Mouse (Mus musculus): ENCODE measurements around the gene Flot1. TPM values are rescaled to one million over a fixed set of nuclear protein-coding genes. Genes with fewer than 3 reads are reported as not detected.

The Flot1 gene
- polyA plus RNA-seq, 1 experiment from 2014 or later, result 75.2 TPM

DNA sequence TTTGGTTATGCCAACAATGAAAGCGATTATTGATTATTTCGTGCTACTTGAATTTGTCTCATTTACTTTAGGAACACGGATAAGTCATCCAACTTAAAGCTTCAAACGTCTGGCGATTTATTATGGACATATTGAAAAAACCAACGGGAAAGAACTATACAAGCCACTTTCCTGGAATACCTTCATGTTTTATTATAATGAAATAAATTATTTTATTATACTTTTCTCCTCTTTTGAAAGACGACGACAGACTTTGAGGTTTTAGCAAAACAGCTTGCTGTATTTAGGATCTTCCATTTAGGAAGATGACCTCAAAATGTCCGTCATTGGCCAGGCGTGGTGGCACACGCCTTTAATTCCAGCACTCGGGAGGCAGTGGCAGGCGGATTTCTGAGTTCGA is 17.5 kb downstream of the Flot1 start:
- ATAC-seq (ENCODE audit: low FRiP score), result no peak
- Histone ChIP-seq H3K4me2 (peak overlapping the region; percentile 46), H3K9me3 (no peaks in the 10 kb centered on the region), H3K36me3 (peaks cover 21% of the 10 kb centered on the region), H3K4me1 (replicated peaks) (peaks cover 41% of the 10 kb centered on the region), H3K27ac (peak overlapping the region; percentile 78; the same call in 1 of the 2 replicates), H3K27me3 (no peaks in the 10 kb centered on the region), H3K9ac (0 out of 2 replicates have a peak overlapping the region, but pooled peaks have one; percentile 39), H3K4me3 (peak overlapping the region; percentile 35)
- 59% methylated on average over 14 of the region's 14 CpGs for WGBS

DNA sequence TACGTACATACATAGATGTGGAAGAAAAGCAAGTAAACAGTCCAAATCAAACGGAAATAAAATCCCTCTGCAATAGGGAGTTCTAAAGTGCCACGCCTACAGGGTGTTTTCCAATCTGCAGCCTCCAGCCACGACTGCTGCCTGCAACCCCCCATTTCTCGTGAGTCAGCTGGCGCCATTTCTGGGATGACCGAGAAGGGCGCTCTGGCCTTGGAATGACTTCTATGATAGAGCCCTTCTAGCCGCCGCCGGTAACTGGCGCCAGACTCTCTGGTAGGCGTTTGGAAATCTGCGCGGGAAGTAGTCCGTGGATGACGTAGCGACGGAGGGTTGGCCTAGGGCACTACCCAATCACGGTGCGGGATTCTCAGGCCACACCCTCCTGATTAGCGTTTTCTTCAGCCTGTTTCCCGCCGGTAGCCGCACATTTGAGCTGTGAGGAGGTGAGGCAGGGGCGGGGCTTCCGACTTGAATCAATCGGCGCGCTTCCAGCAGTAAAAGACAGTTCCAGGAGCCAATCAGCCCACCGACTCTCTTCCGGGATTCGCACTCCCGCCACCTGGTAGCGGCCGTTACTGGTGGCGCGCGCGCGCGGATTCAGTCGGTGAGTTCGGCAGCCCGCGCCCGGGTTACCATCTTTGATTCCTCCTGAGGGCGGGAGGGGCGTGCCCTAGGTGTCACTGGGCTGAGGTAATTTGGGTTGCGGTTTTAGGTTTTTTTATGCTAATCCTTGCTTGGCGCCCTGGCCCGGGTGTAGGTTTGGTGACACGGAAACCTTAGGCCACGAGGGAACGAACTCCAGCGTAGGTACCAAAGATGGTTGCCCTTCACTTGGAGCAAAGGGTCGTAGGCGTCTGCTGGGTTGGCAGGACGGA is 18.3 kb downstream of the Flot1 start, which contains the start of gene Mdc1:
Gene Mdc1 (plus strand): TSS at position 440 of the 875 bp plus-strand sequence.
- under 1% methylated on average over 59 of the region's 59 CpGs for WGBS
- peak; percentile 92 for ATAC-seq (ENCODE audit: low FRiP score)
- H3K4me1 ChIP-seq (replicated peaks), result peaks cover 34% of the 10 kb centered on the region
- peaks cover 21% of the 10 kb centered on the region for H3K36me3 ChIP-seq
- H3K4me3 ChIP-seq, result peak within 1 kb of the TSS; percentile 60
- H3K27me3 ChIP-seq, result no peaks in the 10 kb centered on the region
- peak within 1 kb of the TSS; percentile 75 for H3K4me2 ChIP-seq
- no peaks in the 10 kb centered on the region for H3K9me3 ChIP-seq
- peak within 1 kb of the TSS; percentile 78 for H3K27ac ChIP-seq
- peak within 1 kb of the TSS; percentile 76 for H3K9ac ChIP-seq

DNA sequence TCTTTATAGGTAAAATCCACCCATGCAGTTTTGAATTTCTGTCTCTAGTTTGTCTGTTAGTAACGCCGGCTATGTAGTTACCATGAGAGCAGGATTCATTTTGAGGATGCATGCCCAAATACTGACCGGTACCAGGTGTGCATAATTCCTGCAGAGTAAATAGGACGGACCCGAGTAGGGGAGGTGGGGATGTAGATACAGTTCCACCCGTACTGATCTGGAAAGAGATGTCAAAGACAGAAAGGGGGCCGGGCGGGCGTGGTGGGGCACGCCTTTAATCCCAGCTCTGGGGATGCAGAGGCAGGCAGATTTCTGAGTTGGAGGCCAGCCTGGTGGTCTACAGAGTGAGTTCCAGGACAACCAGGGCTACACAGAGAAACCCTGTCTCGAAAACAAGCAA is 19.0 kb downstream of the Flot1 start:
- Histone ChIP-seq H3K27ac (peak overlapping the region; percentile 78), H3K4me1 (replicated peaks) (peaks cover 31% of the 10 kb centered on the region), H3K36me3 (peaks cover 24% of the 10 kb centered on the region), H3K9ac (peak overlapping the region; percentile 76), H3K9me3 (no peaks in the 10 kb centered on the region), H3K4me2 (peak overlapping the region; percentile 75), H3K4me3 (peak overlapping the region; percentile 60), H3K27me3 (no peaks in the 10 kb centered on the region)
- 18% methylated on average over 11 of the region's 11 CpGs for WGBS
- ATAC-seq (ENCODE audit: low FRiP score), result no peak

DNA sequence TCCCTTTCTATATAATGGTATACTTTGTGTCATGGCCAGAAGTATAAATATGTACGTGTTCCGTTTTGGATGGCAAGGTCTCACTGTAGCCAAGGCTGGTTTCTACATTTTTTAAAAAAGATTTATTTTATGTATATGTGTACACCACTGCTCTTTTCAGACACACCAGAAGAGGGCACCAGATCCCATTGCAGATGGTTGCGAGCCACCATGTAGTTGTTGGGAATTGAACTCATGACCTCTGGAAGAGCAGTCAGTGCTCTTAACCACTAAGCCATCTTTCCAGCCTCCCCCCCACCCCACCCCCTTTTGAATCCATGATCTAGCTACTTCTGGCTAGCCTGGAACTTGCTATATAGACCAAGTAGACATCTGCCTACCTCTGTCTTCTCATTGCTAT is 20.5 kb downstream of the Flot1 start:
- Histone ChIP-seq H3K9ac (no peak overlapping the region), H3K36me3 (peaks cover 39% of the 10 kb centered on the region), H3K4me3 (no peak overlapping the region), H3K27me3 (no peaks in the 10 kb centered on the region), H3K4me2 (no peak overlapping the region), H3K4me1 (replicated peaks) (peaks cover 31% of the 10 kb centered on the region), H3K27ac (no peak overlapping the region), H3K9me3 (no peaks in the 10 kb centered on the region)
- no peak for ATAC-seq (ENCODE audit: low FRiP score)
- WGBS, result 96% methylated on average over 3 of the region's 3 CpGs

DNA sequence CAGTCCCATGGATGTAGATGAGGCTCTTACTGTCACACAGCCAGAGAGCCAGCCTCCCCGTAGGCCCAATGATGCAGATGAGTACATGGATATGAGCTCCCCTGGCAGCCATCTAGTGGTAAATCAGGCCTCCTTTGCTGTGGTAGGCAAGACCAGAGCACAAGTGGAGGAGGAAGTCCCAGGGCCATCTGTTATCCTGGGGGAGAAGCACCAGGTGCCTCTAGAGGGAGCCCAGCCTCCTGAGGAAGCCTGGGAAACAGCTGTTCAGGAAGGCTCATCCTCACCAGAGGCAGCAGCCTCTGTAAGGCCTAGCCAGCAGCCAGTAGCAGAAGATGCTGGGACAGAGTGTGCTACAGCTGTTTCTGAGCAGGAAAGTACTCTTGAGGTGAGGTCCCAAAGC is 25.1 kb downstream of the Flot1 start:
- no peaks in the 10 kb centered on the region for H3K9me3 ChIP-seq
- no peak for ATAC-seq (ENCODE audit: low FRiP score)
- no peak overlapping the region for H3K4me3 ChIP-seq
- H3K27me3 ChIP-seq, result no peaks in the 10 kb centered on the region
- H3K36me3 ChIP-seq, result peaks cover 82% of the 10 kb centered on the region
- 67% methylated on average over 1 of the region's 1 CpGs for WGBS
- H3K27ac ChIP-seq, result no peak overlapping the region
- H3K9ac ChIP-seq, result no peak overlapping the region
- H3K4me1 ChIP-seq (replicated peaks), result no peaks in the 10 kb centered on the region
- no peak overlapping the region for H3K4me2 ChIP-seq

DNA sequence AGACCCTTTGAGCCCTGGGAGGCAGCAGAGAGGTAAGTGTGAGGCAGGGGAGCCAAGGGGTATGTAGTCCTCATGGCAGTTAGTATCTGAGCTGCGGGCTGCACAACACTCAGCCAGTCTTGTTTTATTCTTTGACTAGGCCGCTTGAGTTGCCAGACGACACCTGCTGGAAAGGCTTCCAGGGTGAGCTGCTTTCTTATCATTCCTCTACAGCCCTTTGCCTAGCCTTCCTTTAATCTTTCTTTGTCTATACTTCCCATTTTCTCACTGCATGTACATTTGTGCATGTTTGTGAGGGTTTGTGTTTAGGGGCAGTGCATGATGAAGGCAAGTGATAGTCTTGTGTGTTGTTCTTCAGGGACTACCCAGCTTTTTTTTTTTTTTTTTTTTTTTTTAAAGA is 27.9 kb downstream of the Flot1 start:
- H3K4me3 ChIP-seq, result no peak overlapping the region
- 0 out of 2 replicates have a peak overlapping the region, but pooled peaks have one; percentile 15 for H3K9ac ChIP-seq
- H3K9me3 ChIP-seq, result no peaks in the 10 kb centered on the region
- no peaks in the 10 kb centered on the region for H3K27me3 ChIP-seq
- no peak overlapping the region for H3K4me2 ChIP-seq
- no peaks in the 10 kb centered on the region for H3K4me1 ChIP-seq (replicated peaks)
- H3K27ac ChIP-seq, result no peak overlapping the region
- 94% methylated on average over 3 of the region's 3 CpGs for WGBS
- no peak for ATAC-seq (ENCODE audit: low FRiP score)
- H3K36me3 ChIP-seq, result peaks cover 88% of the 10 kb centered on the region

DNA sequence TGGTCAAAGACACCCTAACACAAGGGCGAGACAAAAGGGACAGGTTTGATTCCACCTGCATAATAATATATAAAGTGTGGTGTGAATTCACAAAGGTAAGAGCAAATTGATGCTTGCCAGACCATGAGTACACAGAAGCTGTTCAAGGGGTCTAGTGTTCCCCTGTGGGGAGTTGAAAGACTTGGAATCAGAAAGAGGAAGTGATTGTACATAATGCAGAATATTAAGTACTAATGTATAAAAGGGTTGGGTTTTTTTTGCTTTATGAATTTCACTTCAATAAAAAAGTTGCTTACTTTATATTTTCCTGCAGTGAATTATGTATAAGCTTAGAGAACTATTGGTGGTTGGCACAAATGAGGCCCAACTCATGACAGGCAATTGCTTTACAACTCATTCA is 36.3 kb downstream of the Flot1 start:
- no peak overlapping the region for H3K4me3 ChIP-seq
- ATAC-seq (ENCODE audit: low FRiP score), result no peak
- H3K9me3 ChIP-seq, result no peaks in the 10 kb centered on the region
- peaks cover 17% of the 10 kb centered on the region for H3K4me1 ChIP-seq (replicated peaks)
- H3K27ac ChIP-seq, result no peak overlapping the region
- no peaks in the 10 kb centered on the region for H3K27me3 ChIP-seq
- peaks cover 26% of the 10 kb centered on the region for H3K36me3 ChIP-seq
- H3K4me2 ChIP-seq, result no peak overlapping the region
- 93% methylated on average over 1 of the region's 1 CpGs for WGBS
- no peak overlapping the region for H3K9ac ChIP-seq

DNA sequence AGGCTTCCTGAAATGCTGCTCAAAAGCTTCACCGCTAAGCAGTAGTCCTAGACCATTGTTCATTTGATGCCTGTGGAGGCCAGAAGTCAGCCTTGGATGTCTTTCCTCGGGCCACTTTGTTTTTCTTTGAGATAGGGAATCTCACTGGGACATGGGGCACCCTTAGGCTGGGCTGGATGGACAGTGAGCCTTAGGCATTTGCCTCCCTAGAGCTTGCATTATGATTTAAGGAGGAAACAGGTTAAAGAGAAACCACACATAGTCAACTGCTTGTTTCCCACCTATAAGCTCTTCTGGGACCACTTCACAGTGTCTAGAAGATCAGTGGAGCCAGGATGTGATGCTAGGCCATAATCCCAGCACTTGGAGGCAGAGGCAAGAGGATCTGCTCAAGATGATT is 36.8 kb downstream of the Flot1 start:
- peaks cover 22% of the 10 kb centered on the region for H3K4me1 ChIP-seq (replicated peaks)
- H3K36me3 ChIP-seq, result peaks cover 21% of the 10 kb centered on the region
- no peak overlapping the region for H3K27ac ChIP-seq
- H3K27me3 ChIP-seq, result no peaks in the 10 kb centered on the region
- no peak overlapping the region for H3K9ac ChIP-seq
- 61% methylated on average over 2 of the region's 2 CpGs for WGBS
- H3K9me3 ChIP-seq, result no peaks in the 10 kb centered on the region
- no peak overlapping the region for H3K4me3 ChIP-seq
- no peak for ATAC-seq (ENCODE audit: low FRiP score)
- H3K4me2 ChIP-seq, result peak overlapping the region; percentile 63; the same call in 1 of the 2 replicates

DNA sequence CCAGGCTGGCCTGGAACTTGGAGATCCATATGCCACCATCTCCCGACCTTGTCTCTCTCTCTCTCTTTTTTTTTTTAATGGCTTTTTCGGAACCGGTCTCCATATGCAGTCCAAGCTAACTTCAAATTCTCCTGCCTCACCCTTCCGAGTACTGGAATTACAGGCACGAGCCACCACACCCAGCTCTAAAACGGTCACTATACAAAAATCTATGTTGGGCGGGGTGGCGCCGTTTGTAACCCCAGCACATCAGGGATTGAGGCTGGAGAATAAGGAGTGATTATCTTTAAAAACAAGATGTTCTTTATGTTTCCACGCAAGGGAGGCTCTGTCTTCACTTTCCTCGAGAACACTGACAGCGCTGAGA is 37.8 kb downstream of the Flot1 start:
- Histone ChIP-seq H3K4me2 (peak overlapping the region; percentile 63), H3K9ac (peak overlapping the region; percentile 82), H3K27ac (peak overlapping the region; percentile 98), H3K27me3 (no peaks in the 10 kb centered on the region), H3K4me3 (peak overlapping the region; percentile 73), H3K9me3 (no peaks in the 10 kb centered on the region), H3K36me3 (peaks cover 19% of the 10 kb centered on the region), H3K4me1 (replicated peaks) (peaks cover 26% of the 10 kb centered on the region)
- ATAC-seq (ENCODE audit: low FRiP score), result peak; percentile 4; the same call in 1 of the 2 replicates
- WGBS, result 5% methylated on average over 12 of the region's 12 CpGs

DNA sequence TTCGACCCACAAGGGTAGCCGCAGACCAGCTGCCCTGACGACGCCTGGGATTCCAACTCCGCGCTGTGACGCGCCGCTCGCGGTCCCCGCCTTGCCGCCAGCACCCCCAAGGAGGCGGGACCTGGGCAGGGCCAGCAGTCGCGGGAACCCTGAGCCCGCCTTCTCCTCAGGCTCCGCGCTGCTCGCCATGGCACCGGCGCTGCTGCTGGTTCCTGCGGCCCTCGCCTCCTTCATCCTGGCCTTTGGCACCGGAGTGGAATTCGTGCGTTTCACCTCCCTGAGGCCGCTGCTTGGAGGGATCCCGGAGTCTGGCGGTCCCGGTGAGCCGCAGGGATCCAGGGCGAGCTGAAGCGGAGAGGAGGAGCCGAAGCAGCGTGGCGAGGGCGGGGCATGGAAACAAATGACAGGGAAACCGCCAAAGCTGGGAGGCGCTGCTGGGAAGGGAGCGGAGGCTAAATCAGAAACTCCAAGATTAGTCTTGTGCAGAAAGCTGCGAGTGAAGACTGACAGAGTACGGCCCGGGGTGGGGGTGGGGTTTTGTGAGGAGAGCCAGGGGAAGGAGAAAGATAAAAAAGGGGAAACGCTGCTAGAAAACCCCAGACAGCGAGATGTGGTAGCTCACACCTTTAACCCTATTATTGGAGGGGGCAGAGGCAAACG is 38.3 kb downstream of the Flot1 start, which contains the start of gene Nrm:
Gene Nrm (plus strand): TSS at position 121 of the 660 bp plus-strand sequence.
- under 1% methylated on average over 47 of the region's 47 CpGs for WGBS
- Histone ChIP-seq H3K9me3 (no peaks in the 10 kb centered on the region), H3K9ac (peak within 1 kb of the TSS; percentile 82), H3K27me3 (no peaks in the 10 kb centered on the region), H3K4me2 (peak within 1 kb of the TSS; percentile 63), H3K36me3 (peaks cover 19% of the 10 kb centered on the region), H3K4me3 (peak within 1 kb of the TSS; percentile 73), H3K27ac (peak within 1 kb of the TSS; percentile 98), H3K4me1 (replicated peaks) (peaks cover 26% of the 10 kb centered on the region)
- peak; percentile 91 for ATAC-seq (ENCODE audit: low FRiP score)

DNA sequence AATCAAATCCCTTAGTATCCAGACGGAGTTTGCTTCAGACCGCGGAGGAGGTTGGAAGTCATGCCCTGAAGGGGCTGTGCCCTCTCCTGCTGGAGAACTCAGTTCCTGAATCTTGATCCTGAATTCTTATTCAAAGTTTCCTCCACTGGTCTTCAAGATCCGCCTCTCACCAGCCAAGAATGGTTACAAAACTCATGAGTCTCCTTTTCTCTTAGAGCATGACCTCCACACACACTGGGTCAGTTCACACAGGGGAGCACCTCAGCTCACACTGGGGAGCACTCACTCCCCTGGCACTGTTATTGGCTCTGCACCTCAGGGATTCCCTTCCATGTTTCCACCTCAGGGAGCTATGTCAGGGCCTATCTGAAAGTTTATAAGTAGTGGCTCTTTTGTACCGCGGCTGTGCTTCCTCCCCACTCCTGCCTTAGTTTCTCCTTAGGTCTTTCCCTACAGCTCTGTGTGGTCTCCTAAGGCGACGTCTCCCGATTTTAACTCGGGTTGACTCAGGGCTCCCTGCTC is 41.9 kb downstream of the Flot1 start:
- H3K9me3 ChIP-seq, result no peaks in the 10 kb centered on the region
- H3K36me3 ChIP-seq, result no peaks in the 10 kb centered on the region
- peak overlapping the region; percentile 100 for H3K4me2 ChIP-seq
- H3K27me3 ChIP-seq, result no peaks in the 10 kb centered on the region
- peak overlapping the region; percentile 94 for H3K9ac ChIP-seq
- H3K27ac ChIP-seq, result peak overlapping the region; percentile 98
- peak overlapping the region; percentile 67 for H3K4me3 ChIP-seq
- ATAC-seq (ENCODE audit: low FRiP score), result no peak
- 25% methylated on average over 10 of the region's 10 CpGs for WGBS
- H3K4me1 ChIP-seq (replicated peaks), result peaks cover 56% of the 10 kb centered on the region

All from hindbrain, embryonic 13.5 days (tissue).